Mouse (Mus musculus) urinary bladder, adult 2 months (tissue): Measurements from ENCODE around the gene Rarres2. TPM values are rescaled to one million over a fixed set of nuclear protein-coding genes. Genes with fewer than 3 reads are reported as not detected.
"Not testable (repeated sequence)": the region's sequence is repeated elsewhere in the genome, so short reads cannot be mapped to it uniquely, and the experiment has no call there.

ENCODE experiments used
- DNase-seq: peaks from one replicate; pipeline ENCODE4 v3.0.0; 2022; ENCODE audit warnings: low spot score
- polyA plus RNA-seq: library from polyadenylated mRNA; depleted of rRNA; stranded (reverse); fragments of >200 nt; gene quantifications from 2 replicates; pipeline ENCODE4 v1.2.3, GENCODE M21; 2012; rRNA removed

Rarres2 gene
- polyA plus RNA-seq, 1 experiment: 453 TPM

GRCm38 (mm10) chr6:48541560-48542450 lies 30.8 kb downstream of the Rarres2 start:
- DNase-seq: no peak

GRCm38 (mm10) chr6:48540721-48541120 lies 31.9 kb downstream of the Rarres2 start:
- no peak for DNase-seq

- DNase-seq: no peak
Observed at GRCm38 (mm10) chr6:48539860-48540259, 32.7 kb downstream of the Rarres2 start.

GRCm38 (mm10) chr6:48538841-48539737 lies 33.5 kb downstream of the Rarres2 start:
- peak; percentile 21 for DNase-seq

- DNase-seq: peak; percentile 63
Observed at GRCm38 (mm10) chr6:48537105-48537954, 35.3 kb downstream of the Rarres2 start, which contains the start of gene Atp6v0e2. Gene Atp6v0e2 (plus strand): TSS chr6:48537615.

GRCm38 (mm10) chr6:48536091-48536490 lies 36.5 kb downstream of the Rarres2 start:
- DNase-seq: no peak

- DNase-seq: no peak
Observed at GRCm38 (mm10) chr6:48534913-48535312, 37.7 kb downstream of the Rarres2 start.

- no peak for DNase-seq
Observed at GRCm38 (mm10) chr6:48533475-48533874, 39.1 kb downstream of the Rarres2 start.

- DNase-seq: no peak
Observed at GRCm38 (mm10) chr6:48530862-48531261, 41.7 kb downstream of the Rarres2 start.

GRCm38 (mm10) chr6:48529871-48530440 lies 42.6 kb downstream of the Rarres2 start:
- DNase-seq: no peak

GRCm38 (mm10) chr6:48529261-48529660 lies 43.3 kb downstream of the Rarres2 start:
- no peak for DNase-seq

- no peak for DNase-seq
Observed at GRCm38 (mm10) chr6:48527901-48528300, 44.7 kb downstream of the Rarres2 start.

- not testable (repeated sequence) for DNase-seq
Observed at GRCm38 (mm10) chr6:48524882-48525281, 47.7 kb downstream of the Rarres2 start.

Other genes starting within 250 kb of the Rarres2 start
- gene Krba1, start 177.2 kb downstream of the Rarres2 start, polyA plus RNA-seq: 21.3 and 21.9 TPM in 2 replicates
- 55.6 and 64.6 TPM in 2 replicates for gene Zfp467, start 127.0 kb downstream of the Rarres2 start, polyA plus RNA-seq
- 1.5 and 1.8 TPM in 2 replicates for gene Sspo, start 124.6 kb downstream of the Rarres2 start, polyA plus RNA-seq
- 50.0 and 56.9 TPM in 2 replicates for gene Atp6v0e2, start 35.2 kb downstream of the Rarres2 start, polyA plus RNA-seq
- 12.3 and 13.4 TPM in 2 replicates for gene Lrrc61, start 18.0 kb downstream of the Rarres2 start, polyA plus RNA-seq
- gene Gm45021, start 16.8 kb upstream of the Rarres2 start, polyA plus RNA-seq: 0.47 and 0.56 TPM in 2 replicates
- 45.0 and 45.4 TPM in 2 replicates for gene Repin1, start 21.1 kb upstream of the Rarres2 start, polyA plus RNA-seq
- gene Gm44965, start 21.2 kb upstream of the Rarres2 start, polyA plus RNA-seq: not detected in 2 replicates
- gene Zfp775, start 29.3 kb upstream of the Rarres2 start, polyA plus RNA-seq: 4.6 and 7.7 TPM in 2 replicates
- 5.7 and 6.2 TPM in 2 replicates for gene AI854703, start 54.0 kb upstream of the Rarres2 start, polyA plus RNA-seq
- 6.2 and 8.1 TPM in 2 replicates for gene Gimap8, start 74.4 kb upstream of the Rarres2 start, polyA plus RNA-seq
- gene Gimap9, start 103.3 kb upstream of the Rarres2 start, polyA plus RNA-seq: 5.6 and 6.9 TPM in 2 replicates
- 19.0 and 19.1 TPM in 2 replicates for gene Gimap4, start 111.8 kb upstream of the Rarres2 start, polyA plus RNA-seq
- 22.4 and 25.3 TPM in 2 replicates for gene Gimap6, start 135.4 kb upstream of the Rarres2 start, polyA plus RNA-seq
- 1.3 and 1.8 TPM in 2 replicates for gene Gm28053, start 145.8 kb upstream of the Rarres2 start, polyA plus RNA-seq
- 0.65 and 1.0 TPM in 2 replicates for gene Gimap7, start 145.8 kb upstream of the Rarres2 start, polyA plus RNA-seq
- 3.0 and 5.5 TPM in 2 replicates for gene Gimap1, start 166.3 kb upstream of the Rarres2 start, polyA plus RNA-seq
- gene Gimap5, start 173.4 kb upstream of the Rarres2 start, polyA plus RNA-seq: 6.1 and 7.7 TPM in 2 replicates
- gene Gimap3, start 198.1 kb upstream of the Rarres2 start, polyA plus RNA-seq: 5.4 and 7.9 TPM in 2 replicates